Mouse (Mus musculus): ENCODE results near the gene Prrg3.

Prrg3 gene

DNA sequence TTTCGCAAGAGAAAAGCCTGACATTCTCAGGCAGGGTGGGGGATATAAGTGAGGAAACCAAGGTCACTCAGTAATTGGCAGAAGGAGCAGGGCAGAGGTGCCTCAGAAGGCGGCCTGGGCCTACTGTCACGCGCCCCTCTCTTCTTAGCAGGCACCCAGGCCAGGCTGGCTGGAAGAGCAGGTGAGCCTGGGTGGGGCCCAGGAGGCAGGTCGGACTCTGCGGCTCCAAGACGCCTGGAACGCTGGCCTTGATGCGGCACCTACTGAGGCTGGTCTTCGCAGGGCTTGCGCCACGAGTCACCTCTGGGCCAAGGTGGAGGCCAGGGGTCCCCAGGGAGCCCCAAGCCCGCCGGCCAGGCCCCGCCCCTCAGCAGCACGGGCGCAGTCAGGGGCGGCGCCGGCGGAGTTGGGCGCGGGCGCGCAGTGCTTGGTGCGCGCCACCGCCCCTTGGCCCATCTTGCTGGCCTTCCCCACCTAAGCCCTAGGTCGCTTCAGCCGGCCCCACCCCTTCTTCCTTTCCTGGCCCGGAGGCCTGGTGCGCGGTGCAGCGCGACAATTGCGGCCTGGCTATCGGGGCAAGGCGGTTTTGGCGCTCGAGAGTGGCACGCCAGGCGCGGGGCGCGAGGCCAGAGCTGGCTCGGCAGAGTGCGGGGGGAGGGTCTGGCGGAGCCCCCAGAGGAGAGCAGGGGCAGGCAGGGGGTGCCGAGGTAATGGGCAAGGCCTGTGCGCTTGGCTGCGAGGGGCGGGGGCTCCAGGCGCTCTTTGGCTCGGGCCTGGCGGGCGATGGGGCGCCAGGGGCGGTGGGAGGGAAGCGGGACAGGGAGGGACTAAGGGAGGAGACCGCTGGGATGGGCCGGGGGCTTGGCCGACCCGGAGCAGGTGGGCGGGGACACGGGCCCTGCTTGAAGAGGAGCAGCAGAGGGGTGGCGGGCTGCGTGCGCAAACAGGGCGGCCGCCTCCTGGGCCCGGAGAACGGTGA, at the start of gene Prrg3:
Gene Prrg3 (plus strand): TSS at position 552 of the 979 bp plus-strand sequence.
- no peak for DNase-seq (ENCODE audit: low spot score)

DNA sequence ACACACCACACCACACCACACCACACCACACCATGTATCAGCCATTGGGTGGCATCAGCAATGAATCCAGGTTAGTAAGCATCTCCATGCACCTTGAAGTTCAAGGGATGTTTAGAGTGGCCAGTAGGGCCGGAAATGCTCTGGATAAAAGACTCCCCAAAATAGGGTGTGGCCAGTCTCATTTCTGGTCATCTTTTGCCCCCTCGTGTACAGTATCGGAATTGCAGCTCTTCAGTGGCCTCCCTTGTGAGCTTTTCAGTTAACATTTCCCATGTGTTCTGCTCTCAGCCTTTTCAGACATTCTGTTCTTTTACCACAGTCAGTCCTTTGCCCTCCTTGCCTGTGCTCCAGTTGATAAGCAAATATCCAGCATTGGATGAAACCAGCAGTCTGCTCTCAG, 15.8 kb upstream of the Prrg3 start:
- peak; percentile 88 for DNase-seq (ENCODE audit: low spot score)

DNA sequence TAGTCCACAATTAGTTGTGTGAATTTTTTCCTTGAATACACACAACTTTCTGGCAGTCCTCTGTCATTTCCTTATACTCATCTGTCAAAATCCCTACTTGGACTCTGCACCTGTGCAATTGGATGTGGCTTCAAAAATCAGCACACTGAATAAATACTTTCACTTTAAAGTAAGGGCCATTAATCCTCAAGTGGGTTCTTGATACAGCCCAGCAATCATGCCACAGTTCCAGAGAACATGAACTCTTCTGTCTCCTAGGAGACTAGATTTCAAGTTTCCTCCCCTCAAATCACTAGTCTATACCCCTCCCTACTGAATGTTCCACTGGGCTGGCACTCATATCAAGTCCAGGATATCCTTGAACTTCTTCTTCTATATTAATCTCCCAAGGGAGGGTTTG, 4.1 kb upstream of the Prrg3 start:
- DNase-seq (ENCODE audit: low spot score): no peak

DNA sequence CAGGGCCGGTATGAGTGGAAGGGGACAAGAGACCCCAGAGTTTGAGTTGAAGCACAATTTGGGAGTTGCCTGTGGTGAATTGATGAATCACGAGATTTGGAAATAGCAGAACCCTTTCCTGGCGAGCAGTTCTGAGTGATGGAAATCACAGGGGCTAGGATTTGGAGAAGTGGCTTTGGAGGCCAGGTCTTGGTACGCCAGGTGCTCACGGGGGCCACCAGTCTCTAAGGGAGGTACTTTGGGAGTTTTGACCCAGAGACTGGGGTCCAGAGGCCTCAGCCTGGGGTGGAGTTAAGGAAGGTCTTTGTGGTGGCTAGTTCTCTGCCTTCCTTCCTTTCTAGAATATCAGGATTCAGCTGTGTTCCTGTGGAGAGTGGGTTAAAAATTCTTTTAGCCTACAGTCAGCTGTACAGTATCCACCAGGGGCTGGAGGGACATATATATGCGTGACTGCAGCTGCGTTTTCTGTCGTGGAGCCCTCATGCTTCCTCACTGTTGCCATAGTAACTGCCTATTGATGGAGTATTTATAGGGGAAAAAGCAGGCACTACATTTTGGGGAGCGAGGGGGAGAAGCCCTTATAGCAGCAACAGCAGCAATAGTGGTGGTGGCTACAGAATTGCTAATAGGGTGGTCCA, 970 bp downstream of the Prrg3 start:
- no peak for DNase-seq (ENCODE audit: low spot score)

DNA sequence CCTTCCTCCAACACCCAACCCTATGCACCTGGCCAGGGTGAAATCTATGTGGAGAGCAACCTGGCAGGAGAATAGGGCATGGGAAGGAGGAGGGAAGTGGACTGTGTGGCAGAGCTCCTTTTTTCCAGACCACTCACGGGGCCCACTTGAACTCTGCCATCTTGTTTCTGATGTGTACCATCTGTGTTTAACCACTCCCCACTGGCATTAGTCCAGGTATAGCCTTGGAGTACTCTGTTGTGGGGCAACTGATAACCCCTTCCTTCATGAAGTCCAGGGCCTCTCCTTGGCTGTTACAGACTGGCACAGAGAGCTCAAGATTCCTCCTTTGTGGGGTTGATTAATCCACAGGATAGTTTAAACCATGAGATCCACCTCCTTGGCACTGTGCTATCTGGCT, 5.8 kb downstream of the Prrg3 start:
- DNase-seq (ENCODE audit: low spot score): no peak

DNA sequence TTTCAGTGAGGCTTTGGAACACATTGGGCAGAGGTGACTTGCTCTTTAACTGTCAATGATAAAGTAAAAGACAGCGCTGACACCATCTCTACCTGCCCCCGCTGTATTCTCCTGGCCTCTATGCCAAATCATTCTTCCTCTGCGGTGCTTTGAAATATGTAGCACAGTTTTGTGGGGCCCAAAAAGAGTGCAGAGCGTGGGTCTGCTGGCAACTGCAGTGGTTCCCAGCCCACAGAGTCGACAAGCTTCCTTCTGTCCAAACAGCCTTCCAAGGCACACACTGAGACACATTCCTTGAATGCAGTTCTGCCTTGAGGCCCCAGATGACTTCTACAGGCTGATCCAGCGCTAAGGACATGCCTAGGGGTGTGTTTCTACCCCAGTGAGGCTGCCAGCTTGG, 6.4 kb downstream of the Prrg3 start:
- DNase-seq (ENCODE audit: low spot score): no peak

DNA sequence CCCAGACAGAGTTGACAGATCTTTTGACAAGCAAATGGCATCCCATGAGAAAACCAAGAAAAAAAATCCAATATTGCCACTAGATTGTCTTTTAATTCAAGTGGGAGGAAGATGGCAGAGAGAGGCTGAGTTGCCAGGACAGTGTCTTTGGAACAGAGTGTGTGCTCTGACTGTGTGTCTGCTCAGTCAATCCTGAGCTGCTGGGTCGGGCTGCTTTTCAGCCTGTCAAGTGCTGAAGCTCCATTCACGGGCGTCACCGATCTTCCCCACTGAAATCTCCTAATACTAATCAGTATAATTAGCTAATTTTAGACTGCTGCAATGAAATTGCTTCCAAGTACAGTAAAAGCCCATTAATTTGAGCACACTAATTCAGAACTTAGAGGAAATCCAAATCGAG, 8.9 kb downstream of the Prrg3 start:
- DNase-seq (ENCODE audit: low spot score): no peak

DNA sequence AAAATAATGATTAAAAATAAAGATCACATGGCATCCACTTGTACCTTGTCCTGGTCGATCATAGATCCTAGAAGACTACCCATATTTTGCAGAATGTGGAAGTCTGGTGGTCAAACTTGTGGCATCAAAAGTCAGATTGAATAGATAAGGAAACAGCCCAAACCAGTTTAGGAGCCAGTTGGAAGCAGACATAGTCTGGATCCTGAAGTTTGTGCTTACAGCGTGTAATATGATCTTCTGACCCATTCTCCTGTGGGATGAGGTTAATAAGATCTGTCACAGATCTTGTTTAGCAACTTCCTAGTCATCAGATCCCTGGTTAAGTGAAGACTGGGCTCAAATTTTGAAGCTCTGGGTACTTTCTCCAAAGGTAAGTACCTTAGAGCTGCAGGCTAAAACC, 10.3 kb downstream of the Prrg3 start, which contains the start of gene Fate1:
Gene Fate1 (plus strand): TSS at position 301 of the 400 bp plus-strand sequence.
- no peak for DNase-seq (ENCODE audit: low spot score)

DNA sequence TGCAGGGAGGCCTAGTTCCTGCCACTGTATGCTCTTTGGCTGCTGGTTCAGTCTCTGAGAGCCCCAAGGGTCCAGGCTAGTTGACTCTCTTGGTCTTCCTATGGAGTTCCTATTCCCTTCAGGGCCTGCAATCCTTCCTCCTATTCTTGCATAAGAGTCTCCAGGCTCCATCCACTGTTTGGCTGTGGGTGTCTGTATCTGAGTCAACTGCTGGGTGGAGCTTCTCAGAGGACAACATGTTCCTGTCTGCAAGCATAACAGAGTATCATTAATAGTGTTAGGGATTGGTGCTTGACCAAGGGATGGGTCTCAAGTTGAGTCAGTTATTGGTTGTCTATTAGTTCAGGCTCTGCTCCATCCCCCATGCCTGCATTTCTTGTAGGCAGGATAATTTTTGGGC, 15.3 kb downstream of the Prrg3 start:
- peak; percentile 39 for DNase-seq (ENCODE audit: low spot score)

DNA sequence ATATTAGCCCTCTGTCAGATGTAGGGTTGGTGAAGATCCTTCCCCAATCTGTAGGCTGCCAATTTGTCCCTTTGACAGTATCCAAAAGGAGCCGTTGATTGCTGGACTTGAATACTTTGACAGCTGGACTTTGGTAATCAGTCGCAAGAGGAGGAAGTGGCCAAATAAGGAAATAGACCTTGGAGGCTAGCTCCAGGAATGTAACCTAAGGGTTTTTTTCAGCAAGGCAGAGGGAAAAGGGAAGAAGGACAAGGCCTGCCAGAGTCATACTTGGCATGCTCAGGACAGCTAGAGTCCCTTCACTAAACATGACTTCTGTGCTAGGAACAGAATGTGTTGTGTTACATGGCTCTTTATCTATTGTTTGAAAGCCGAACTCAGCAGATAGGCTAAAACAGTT, 18.0 kb downstream of the Prrg3 start:
- DNase-seq (ENCODE audit: low spot score): peak; percentile 63

DNA sequence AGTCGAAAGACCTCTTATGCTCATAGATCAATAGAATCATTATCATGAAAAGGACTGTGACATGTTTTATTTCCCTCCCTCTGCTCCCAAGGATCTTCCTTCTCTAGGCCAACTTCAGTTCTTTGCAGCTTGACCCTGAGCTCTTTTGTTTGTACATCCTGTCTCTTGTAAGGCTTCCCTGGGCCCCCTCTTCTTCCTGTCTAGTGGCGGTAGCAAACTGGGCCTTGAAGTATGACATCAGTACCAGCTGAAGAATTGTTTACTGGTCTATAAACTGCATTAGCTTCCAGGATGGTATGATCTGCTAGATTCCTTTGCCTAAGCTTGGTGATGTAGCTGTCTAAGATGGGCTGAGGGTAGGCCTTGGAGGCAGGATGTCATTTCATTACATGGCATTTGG, 18.9 kb downstream of the Prrg3 start:
- no peak for DNase-seq (ENCODE audit: low spot score)

DNA sequence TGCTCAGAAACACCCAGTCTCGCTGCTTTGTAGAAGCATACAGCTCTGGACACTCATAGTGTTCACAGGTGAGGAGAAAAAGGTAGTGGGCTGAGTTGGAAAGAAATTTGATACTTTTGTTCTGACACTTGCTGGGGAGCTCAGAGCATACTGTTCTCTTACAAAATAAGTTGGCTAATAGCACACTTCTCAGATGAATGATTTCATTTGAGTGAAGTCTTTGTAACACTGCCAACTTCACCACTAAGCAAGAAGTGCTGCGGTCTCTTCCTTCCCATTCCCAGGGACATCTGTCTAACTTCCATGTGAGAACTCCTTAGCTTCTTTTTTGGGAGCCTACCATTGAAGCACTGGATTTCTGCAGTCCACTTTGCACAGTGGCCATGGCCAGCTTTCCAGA, 20.8 kb downstream of the Prrg3 start:
- DNase-seq (ENCODE audit: low spot score): peak; percentile 25

DNA sequence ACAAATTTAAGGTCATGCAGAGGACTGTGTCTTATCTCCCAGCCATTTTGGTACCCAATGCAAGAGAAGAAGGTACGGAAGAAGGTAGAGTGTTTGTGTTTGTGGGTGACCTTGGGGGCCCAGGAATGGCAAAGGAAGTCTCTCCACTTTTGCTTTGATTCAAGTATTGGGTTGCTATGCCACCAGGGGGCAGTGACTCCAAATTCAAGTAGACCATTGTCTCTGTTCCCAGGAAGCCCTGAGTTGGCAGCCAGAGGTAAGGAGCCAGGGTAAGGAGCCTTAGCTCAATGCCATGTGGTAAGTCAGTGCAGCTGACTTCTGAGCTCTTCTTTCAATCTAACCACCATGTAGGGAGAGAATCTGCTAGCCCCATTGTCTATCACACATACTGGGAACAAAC, 21.4 kb downstream of the Prrg3 start:
- DNase-seq (ENCODE audit: low spot score): peak; percentile 52

DNA sequence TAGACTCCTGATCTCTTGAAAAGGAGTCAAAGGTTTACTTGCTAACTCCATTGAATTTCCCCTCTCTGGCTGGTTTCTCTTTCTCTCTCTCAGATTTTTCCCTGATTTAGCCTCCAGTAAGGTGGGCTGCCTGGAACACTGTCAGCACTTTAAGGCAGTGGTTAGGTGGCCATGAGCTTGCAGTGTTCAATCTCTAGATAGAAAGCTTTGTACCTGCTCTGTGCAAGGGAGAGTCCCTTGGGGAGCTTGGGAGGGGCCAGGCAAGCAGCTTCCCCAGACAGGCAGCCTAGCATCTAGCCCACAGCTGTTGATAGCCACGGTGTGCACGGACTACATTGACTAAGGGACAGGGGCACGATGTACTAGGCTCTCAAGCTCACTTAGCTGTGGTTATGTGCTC, 29.1 kb downstream of the Prrg3 start, which contains the start of gene Cnga2:
Gene Cnga2 (plus strand): TSS at position 301 of the 400 bp plus-strand sequence.
- DNase-seq (ENCODE audit: low spot score): no peak

DNA sequence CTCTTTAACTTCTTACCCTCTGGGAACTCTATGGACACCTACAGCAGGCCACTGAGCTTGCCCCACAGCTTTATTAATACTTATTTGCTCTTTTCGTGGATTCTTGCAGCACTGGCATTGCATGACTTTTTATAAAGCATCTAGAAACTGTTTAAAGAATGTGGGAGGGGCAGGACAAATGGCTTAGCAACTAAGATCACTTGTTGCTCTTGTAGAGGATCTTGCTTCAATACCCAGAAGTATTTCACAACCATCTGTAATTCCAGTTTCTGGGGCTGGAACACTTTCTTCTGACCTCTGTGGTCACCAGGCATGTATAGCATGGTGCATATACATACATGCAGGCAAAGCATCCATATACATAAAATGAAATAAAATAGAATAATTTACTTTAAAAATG, 33.5 kb downstream of the Prrg3 start:
- peak; percentile 34 for DNase-seq (ENCODE audit: low spot score)

DNA sequence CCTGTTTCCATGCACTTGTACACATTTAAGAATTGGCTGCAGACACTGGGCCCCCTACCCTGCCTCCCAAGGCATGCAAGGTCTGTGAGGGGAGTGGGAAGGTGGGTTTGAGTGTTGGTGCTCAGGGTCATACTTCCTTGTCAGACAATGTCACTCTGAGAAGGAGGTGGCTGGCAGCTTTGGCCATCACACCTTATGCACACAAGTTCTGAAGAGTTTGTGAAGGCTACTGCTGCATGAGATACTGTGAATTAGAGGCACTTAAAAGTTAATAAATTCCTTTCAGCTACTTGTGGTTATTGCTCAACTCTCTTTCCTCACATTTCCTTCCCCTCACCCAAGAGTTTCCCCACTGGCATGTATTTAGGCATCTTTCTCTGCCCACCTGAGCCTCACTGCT, 47.5 kb downstream of the Prrg3 start:
- DNase-seq (ENCODE audit: low spot score): no peak

DNA sequence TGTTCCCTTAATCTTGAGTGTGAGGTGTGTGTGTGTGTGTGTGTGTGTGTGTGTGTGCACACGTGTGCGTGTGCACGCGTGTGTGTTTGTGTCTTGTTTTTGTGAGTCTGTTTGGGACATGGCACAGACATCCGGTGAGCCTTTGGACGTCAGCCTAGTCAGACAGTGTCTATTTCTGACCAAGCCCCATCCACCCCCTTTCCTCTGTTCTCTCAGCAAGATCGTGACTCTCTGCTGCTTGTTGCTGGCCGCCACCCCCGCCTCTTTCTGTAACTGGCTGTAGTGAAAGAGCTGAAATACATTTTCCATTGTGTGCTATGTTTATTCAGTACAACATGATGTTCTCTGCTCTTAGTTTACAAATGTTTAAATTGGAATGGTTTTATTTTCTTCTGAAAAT, 49.8 kb downstream of the Prrg3 start:
- peak; percentile 26 for DNase-seq (ENCODE audit: low spot score)

DNA sequence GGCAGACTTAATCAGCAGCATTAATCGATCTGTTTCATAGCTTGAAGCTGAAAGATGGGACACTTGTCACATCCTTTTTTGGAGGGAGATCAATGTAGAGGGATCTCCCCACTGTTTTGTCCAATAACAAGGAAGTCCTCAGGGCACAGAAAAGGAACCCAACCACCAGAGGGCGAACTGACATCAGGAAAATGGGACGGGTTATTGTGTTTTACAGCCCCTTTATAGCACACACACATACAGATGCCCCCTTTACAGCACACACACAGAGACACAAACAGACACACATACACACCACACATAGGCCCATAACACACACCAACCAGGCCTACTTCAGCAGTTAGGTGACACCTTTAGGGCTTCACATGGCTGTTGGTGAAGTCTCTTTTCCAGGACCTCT, 50.4 kb downstream of the Prrg3 start:
- DNase-seq (ENCODE audit: low spot score): peak; percentile 65

DNA sequence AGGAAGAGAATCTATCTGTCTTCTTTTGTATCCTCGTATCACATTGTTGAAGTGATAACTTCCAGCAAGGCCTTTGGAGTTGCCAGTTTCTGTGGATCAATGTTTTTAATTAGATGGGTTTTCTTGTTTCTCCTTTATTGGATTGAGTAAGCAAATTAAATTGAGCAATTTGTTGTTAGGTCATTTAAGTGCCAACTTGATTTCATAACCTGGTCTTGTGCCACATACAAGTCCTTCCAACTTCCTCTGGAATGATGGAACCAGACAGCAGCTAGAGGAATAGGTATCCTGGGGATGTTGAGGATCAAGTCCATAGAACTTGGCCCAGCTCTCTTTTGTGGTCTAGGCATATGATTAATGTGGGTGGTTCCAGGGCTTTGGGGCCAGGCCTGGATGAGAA, 59.8 kb downstream of the Prrg3 start:
- DNase-seq (ENCODE audit: low spot score): peak; percentile 63

Measured in adipocyte (in vitro differentiated cells).